Mouse (Mus musculus) megakaryocyte progenitor cell, adult 5-6 weeks (primary cell): Measurements from ENCODE around the gene Tox3. TPM values are rescaled to one million over a fixed set of nuclear protein-coding genes. Genes with fewer than 3 reads are reported as not detected.

Experiments used
- ATAC-seq: replicated peaks from 2 replicates; pipeline ENCODE4 v1.8.0; 2016; ENCODE audit warnings: mild to moderate bottlenecking, moderate TSS enrichment, inconsistent platforms; ENCODE audit not compliant: poor library complexity
- total RNA-seq, 2 experiments: library from RNA; stranded (forward) in 1 of 2; stranded (reverse) in 1 of 2; fragments of 157-497, 149-512 nt in 1 of 2; fragments of 200-1000 nt in 1 of 2; gene quantifications; 2 replicates each; pipeline versions ENCODE4 v1.2.3 to v1.2.4; 2015 to 2017

Tox3 gene
- total RNA-seq, 2 experiments from 2014 or later = not detected

DNA sequence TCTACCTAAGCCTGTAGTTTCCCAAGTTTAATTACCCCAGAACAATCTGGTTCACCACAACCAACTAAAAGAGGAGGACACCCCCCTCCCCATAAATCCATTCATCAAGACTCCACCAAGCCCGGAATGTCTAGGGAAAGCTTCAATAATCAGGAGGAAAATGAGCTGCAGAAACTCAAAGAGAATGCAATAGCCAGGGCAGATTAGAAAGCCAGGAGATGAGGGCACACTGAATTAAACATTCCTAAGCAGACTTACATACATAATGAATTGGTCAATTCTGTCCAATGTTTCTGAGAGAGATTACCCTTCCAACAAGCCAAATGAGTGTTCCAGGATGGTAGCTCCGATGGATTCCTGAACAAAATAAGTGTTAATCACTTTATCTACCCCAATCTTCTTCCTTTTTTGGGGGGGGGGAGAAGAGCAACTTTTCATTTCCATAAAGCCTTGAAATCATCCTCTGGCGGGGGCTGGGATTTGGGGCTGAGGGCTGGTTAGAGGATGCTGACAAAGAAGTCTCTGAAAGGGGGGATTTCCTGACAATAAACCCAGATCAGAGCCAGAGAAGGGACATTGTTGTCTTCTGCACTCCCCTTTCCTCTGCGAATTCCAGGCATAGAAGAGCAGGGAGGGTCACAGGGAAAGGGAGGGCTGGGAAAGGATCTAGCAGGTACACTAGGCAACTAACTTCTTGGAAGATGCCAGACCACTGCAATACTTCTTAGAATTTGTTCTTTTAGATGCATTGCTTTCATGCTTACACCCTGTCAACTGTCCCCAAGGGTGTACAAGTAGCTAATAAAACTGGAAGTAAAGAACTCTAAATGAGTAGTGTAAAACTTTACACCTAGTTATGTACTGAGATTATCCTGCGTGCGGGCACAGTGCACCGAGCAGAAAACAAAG lies 17.5 kb downstream of the Tox3 start:
- ATAC-seq = no peak

DNA sequence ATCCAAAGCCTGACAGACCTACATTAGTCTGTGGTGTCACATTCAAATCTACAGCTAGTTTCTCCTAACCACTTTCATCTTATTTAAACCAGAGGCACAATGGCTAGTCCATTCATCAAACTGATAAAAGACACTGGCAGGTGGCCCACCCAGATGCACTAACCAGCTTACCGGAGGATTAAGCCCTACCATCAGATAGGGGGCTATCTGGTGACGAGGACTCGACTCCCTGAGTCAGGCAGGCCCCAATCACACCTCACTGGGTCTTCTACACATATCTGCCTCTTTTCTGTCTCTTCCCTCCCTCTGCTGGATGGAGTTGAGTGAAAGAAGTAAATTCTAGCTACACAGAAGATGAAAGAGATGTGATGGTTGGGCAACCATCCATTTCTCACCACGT lies 24.3 kb downstream of the Tox3 start:
- no peak for ATAC-seq

GRCm38 (mm10) chr8:90322701-90323439 lies 25.3 kb downstream of the Tox3 start:
- ATAC-seq = no peak

DNA sequence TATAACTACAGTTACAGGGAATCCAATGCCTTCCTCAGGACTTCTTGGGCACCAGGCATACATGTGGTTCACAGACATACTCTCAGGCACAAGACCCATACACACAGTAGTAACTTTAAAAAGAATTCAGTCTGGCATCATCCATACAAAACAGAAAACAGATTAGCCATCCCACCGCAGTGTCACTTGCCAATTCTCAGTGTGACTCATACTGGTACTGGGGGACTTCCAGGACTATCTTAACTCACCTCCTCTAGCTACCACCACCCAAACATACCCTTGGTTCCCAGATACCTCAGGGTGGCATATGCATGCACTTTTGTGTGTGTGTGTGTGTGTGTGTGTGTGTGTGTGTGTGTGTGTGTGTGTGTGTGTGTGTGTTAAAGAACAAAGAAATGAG lies 26.9 kb downstream of the Tox3 start:
- no peak for ATAC-seq

DNA sequence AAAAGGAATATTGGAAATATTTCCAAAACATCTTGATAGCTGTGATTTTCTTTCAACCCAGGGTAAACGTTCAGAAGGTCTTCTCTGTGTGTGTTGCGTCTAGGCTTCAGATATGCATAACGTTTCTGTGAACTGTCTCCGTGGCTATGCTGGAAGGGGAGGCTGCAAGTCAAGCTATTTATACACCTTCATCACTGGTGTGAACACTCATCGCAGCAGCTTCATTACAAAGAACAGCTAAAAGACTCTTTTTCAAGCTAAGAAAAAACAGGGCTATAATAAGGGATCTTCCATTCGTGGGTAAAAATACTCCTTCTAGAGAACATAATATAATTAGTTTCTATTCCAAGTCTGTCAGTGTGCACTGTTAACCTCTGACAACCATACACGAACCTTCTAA lies 33.8 kb downstream of the Tox3 start:
- no peak for ATAC-seq

GRCm38 (mm10) chr8:90302951-90303350 lies 45.2 kb downstream of the Tox3 start:
- no peak for ATAC-seq

DNA sequence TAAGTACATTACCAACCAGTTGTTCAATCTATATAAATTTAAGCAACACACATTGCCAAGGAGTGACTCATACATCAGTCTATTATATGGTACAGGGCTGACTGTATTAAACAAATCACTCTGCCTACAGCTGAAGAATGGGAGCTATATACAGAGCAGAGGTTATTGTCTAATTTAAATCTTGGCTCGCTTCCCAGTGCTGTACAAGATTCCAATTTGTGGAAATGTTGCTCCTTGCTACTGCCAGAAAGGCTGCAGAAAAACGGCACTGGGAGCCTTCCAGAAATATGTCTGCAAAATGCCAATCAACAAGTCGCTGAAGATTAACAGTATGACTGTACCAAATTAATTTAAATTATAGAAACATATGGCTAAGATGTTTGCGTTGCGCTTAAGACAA lies 45.9 kb downstream of the Tox3 start:
- ATAC-seq = 0 out of 2 replicates have a peak, but pooled peaks have one; percentile 39

DNA sequence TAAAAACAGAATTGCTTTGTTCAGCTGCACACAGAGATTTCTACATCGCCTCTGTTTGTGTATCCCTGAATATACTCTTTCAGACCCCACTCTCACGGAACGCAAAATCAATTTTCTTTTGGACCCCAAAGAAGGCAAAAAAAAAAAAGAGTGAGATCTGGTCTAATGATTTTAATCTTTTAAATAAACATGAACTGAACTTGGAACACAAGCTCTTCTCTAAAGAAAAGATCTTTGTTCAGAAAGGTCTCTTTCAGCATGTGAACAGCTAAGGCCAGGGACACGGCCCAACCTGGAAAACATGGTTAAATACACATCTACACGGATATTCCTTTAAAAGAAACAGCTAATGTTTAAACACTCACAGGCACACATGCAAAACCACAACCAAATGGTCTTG lies 46.6 kb downstream of the Tox3 start:
- no peak for ATAC-seq

DNA sequence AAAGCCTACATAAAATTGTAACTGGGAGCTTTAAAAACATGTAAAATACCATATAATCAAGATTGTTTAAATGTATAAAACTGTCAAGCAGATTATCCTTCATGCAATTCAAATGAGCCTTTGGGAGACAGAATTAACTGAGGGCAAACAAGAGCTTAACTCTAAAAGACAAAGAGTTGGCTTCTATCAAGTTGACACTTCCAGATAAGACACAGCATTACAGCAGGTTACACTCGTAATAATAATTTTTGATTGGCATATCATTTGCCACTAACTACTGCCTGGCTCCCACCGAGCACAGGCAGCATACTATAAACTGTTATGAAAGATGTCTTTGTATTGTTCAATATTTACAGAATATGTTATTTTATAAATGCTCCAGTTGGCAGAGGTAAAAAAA lies 47.2 kb downstream of the Tox3 start:
- no peak for ATAC-seq

DNA sequence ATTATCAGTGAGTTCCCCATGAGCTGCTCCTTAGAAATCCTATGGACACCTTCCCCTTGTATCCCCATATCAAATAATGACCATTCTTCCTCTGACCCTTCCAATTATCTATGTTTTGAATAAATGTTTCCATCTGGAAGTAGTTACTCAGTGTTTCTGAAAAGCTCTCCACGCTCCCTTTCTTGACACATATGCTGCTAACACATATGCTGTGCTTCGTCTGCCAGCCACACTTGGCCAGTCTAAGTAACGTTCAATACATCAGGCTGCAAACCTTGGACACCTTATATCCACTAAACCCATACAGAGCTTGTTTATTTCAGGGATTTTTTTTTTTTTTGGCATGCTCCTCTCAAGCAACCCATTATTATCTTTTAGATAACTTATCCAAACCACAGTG lies 54.1 kb downstream of the Tox3 start:
- ATAC-seq = no peak

GRCm38 (mm10) chr8:90290811-90291210 lies 57.3 kb downstream of the Tox3 start:
- ATAC-seq = no peak

DNA sequence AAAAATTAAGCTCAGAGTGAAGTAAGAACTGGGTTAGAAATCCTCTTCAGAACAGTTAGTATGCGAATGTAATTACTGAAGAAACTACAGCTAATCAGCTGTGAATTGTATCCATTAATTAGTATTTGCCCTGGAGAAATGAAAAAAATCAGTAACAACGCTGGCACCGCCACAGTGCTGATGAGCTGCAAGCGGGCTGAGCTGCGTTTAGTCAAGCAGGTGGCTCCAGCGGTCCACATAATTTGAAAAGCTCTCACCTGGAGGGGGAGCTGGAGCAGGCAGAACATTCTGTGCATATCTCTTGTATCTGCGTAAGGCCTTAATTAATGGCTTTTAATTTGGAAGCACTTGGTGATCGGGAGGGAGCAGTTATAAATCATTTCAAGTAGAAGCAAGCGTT lies 71.4 kb downstream of the Tox3 start:
- no peak for ATAC-seq

- ATAC-seq = no peak
These were observed 75.0 kb downstream of the Tox3 start for GRCm38 (mm10) chr8:90273182-90273581.

DNA sequence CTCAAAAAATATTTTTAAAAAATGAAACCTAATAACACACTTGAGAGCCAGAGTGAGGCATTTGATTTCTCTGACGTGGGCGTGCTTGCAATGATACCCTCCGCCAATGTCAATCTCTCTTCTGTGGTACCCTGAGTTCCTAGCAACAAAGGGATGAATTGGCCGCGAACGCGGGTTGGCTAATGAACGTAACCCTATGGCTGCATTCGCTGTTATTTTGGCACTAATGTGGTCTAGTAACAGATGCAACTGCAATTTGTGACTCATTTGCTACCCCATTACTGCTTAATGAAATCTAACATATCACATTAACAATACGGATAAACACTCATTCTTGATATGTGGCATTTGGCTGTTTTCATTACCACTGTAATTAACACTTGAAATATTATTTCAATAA lies 76.2 kb downstream of the Tox3 start:
- ATAC-seq = no peak

GRCm38 (mm10) chr8:90267698-90268256 lies 80.4 kb downstream of the Tox3 start:
- no peak for ATAC-seq

GRCm38 (mm10) chr8:90266986-90267385 lies 81.2 kb downstream of the Tox3 start:
- ATAC-seq = no peak

GRCm38 (mm10) chr8:90266239-90266638 lies 81.9 kb downstream of the Tox3 start:
- no peak for ATAC-seq

DNA sequence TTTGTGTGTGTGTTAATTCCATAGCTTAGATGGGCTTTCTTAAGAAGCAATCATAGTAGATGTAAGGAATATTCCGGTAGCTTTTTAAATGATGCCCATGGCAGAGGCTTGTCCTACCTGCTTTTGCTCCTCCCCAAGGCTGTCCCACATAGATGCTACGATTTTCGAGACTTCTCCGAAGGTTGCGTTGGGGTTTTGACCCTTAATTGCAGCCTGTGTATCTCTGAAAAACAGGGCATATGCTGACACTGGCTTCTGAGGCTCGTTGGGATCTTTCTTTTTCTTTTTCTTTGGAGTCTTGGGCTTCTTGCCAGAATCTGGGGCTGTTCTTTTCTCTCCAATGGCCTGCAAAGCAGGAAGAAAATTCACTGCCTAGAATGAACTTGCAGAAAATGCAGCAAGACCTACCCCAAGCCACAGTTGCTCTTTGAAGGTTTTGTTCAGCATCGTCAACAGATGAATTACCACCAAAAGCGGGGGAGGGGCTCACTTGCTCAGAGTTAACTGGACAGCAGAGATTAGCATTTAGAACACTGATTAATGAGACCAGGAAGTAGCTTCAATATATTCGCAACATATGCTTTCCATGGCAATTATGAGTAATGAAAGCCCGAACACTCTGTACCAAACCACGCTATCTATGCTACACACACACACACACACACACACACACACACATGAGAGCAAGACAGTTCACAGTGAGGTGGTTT lies 93.8 kb downstream of the Tox3 start:
- ATAC-seq = no peak

GRCm38 (mm10) chr8:90246357-90246756 lies 101.8 kb downstream of the Tox3 start:
- ATAC-seq = no peak

GRCm38 (mm10) chr8:90245828-90246227 lies 102.3 kb downstream of the Tox3 start:
- no peak for ATAC-seq

- no peak for ATAC-seq
These were observed 103.0 kb downstream of the Tox3 start for GRCm38 (mm10) chr8:90245187-90245586.
